Mouse (Mus musculus): Measurements from ENCODE around the gene Etnk1. TPM values are rescaled to one million over a fixed set of nuclear protein-coding genes. Genes with fewer than 3 reads are reported as not detected.

Gene Etnk1
- polyA plus RNA-seq, 1 experiment from 2014 or later, result 8.7 TPM

DNA sequence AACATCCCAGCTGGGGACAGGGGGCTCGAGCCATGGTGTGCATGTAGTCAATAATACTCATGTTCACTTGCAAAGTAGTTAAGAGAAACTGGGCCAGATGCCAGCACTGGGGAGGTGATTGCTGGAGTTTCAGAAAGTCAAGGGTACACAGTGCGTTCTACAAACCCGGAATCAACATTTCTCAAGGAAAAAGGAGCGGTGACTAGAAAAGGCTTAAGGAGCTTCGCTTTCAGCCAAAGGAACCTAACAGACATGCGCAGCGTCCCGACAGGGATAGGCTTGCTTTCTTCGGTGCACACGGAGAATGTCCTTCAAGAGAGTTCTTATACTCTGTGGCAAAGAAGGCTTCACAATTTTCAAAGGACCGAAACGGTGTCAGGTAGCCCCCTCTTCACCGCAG lies 12.1 kb upstream of the Etnk1 start:
- Histone ChIP-seq H3K27me3 (ENCODE audit: control insufficient read depth, insufficient read depth, low read depth, low read length) (no peaks in the 10 kb centered on the region), H3K36me3 (ENCODE audit: control insufficient read depth, insufficient read depth) (no peaks in the 10 kb centered on the region), H3K4me2 (ENCODE audit: low read depth, low read length) (no peak overlapping the region), H3K4me3 (ENCODE audit: low read depth, low read length) (no peak overlapping the region), H3K9me3 (replicated peaks; ENCODE audit: control insufficient read depth, low read length) (no peaks in the 10 kb centered on the region), H3K27ac (ENCODE audit: low read length) (no peak overlapping the region), H3K4me1 (ENCODE audit: control insufficient read depth, low read depth, low read length) (no peaks in the 10 kb centered on the region; the same call in none of the 2 replicates), H3K9ac (ENCODE audit: low read depth, low read length) (no peak overlapping the region)
- ATAC-seq (ENCODE audit: low read depth), result no peak
- 78% methylated on average over 13 of the region's 13 CpGs for WGBS (ENCODE audit: insufficient replicate concordance)

DNA sequence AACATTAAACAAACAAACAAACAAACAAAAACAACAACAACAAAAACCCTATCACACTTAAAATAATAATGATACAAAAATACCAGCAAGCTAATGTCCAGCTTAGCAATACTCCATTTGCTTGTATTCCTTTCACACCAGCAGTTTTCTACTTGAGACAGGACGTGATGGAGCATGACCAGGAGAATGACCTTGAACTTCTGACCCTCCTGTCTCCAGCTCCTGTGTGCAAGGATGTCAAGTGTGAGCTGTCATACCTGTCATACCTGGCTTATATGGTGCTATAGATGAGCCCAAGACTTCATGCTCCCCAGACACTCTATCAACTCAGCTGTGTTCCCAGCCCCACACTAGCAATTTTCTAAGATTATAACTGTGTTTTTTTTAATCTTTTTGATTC lies 11.0 kb upstream of the Etnk1 start:
- Histone ChIP-seq H3K27me3 (ENCODE audit: control insufficient read depth, insufficient read depth, low read depth, low read length) (no peaks in the 10 kb centered on the region), H3K9ac (ENCODE audit: low read depth, low read length) (no peak overlapping the region), H3K27ac (ENCODE audit: low read length) (no peak overlapping the region), H3K9me3 (replicated peaks; ENCODE audit: control insufficient read depth, low read length) (no peaks in the 10 kb centered on the region), H3K36me3 (ENCODE audit: control insufficient read depth, insufficient read depth) (no peaks in the 10 kb centered on the region), H3K4me1 (ENCODE audit: control insufficient read depth, low read depth, low read length) (no peaks in the 10 kb centered on the region; the same call in none of the 2 replicates), H3K4me3 (ENCODE audit: low read depth, low read length) (no peak overlapping the region), H3K4me2 (ENCODE audit: low read depth, low read length) (no peak overlapping the region)
- no peak for ATAC-seq (ENCODE audit: low read depth)
- WGBS (ENCODE audit: insufficient replicate concordance), result 68% methylated on average over 1 of the region's 1 CpGs

DNA sequence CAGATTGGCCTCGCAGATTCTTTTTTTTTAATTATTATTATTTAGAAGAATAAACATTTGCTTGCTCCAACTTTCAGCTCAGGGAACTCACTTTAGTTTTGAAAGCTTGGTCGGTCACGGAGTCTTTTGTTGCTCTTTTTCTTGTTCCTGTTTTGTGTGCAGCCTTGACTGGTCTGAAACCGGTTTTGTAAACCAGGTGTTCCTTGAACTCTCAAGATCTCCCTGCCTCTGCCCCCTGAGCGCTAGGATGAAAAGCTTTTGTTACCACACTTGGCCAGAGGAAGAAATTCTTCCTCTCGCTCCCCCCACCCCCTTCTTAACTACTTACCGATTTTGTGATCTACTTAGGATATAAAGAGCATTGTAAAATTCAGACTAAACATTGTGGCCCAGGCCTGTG lies 10.3 kb upstream of the Etnk1 start:
- 54% methylated on average over 7 of the region's 7 CpGs for WGBS (ENCODE audit: insufficient replicate concordance)
- no peak for ATAC-seq (ENCODE audit: low read depth)

GRCm38 (mm10) chr6:143157401-143157800 lies 9.6 kb upstream of the Etnk1 start:
- Histone ChIP-seq H3K4me2 (ENCODE audit: low read depth, low read length) (no peak overlapping the region), H3K36me3 (ENCODE audit: control insufficient read depth, insufficient read depth) (no peaks in the 10 kb centered on the region), H3K9ac (ENCODE audit: low read depth, low read length) (no peak overlapping the region), H3K27ac (ENCODE audit: low read length) (no peak overlapping the region), H3K27me3 (ENCODE audit: control insufficient read depth, insufficient read depth, low read depth, low read length) (no peaks in the 10 kb centered on the region), H3K4me3 (ENCODE audit: low read depth, low read length) (no peak overlapping the region), H3K4me1 (ENCODE audit: control insufficient read depth, low read depth, low read length) (no peaks in the 10 kb centered on the region; the same call in none of the 2 replicates), H3K9me3 (replicated peaks; ENCODE audit: control insufficient read depth, low read length) (no peaks in the 10 kb centered on the region)
- no peak for ATAC-seq (ENCODE audit: low read depth)
- WGBS (ENCODE audit: insufficient replicate concordance), result 66% methylated on average over 8 of the region's 8 CpGs

More for the DNA sequence above, 10.3 kb upstream of the Etnk1 start:
- no peaks in the 10 kb centered on the region; the same call in none of the 2 replicates for H3K4me1 ChIP-seq (ENCODE audit: control insufficient read depth, low read depth, low read length)
- no peaks in the 10 kb centered on the region for H3K27me3 ChIP-seq (ENCODE audit: control insufficient read depth, insufficient read depth, low read depth, low read length)
- no peak overlapping the region for H3K9ac ChIP-seq (ENCODE audit: low read depth, low read length)
- no peaks in the 10 kb centered on the region for H3K9me3 ChIP-seq (replicated peaks; ENCODE audit: control insufficient read depth, low read length)
- no peak overlapping the region for H3K27ac ChIP-seq (ENCODE audit: low read length)
- H3K4me2 ChIP-seq (ENCODE audit: low read depth, low read length), result no peak overlapping the region
- no peak overlapping the region for H3K4me3 ChIP-seq (ENCODE audit: low read depth, low read length)
- no peaks in the 10 kb centered on the region for H3K36me3 ChIP-seq (ENCODE audit: control insufficient read depth, insufficient read depth)

DNA sequence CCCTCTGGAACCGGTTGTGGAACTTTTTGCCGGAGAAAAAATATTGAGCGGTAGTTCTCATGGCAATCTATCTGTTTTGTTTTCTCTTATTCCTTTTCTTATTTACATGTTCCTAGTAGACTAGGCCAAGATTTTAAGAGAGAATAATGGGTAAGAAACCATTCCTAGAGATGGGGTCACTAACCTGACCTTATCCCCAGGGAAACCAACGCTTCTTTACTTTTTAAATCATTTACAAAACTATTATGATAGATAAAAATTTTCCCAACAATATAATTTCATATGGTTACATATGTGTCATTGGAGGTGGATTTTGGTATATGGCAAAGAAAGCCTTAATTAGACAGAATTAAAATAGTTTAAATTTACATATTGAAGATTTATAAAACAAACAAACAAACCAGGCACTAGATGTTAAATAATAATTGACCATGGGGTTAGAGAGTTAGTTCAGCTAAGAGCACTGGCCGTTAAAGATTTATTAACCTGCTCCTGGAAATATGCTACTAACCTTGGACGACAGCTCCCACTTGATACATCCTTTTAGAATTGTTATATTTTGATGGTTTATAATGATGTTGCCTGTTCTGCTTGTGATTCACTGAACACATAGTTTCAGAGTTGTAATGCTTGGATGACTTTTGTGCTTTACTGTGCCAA lies 6.3 kb upstream of the Etnk1 start:
- H3K4me3 ChIP-seq (ENCODE audit: low read depth, low read length), result no peak overlapping the region
- no peaks in the 10 kb centered on the region for H3K36me3 ChIP-seq (ENCODE audit: control insufficient read depth, insufficient read depth)
- H3K27ac ChIP-seq (ENCODE audit: low read length), result no peak overlapping the region
- H3K9me3 ChIP-seq (replicated peaks; ENCODE audit: control insufficient read depth, low read length), result no peaks in the 10 kb centered on the region
- WGBS (ENCODE audit: insufficient replicate concordance), result 81% methylated on average over 6 of the region's 6 CpGs
- no peak overlapping the region for H3K4me2 ChIP-seq (ENCODE audit: low read depth, low read length)
- H3K27me3 ChIP-seq (ENCODE audit: control insufficient read depth, insufficient read depth, low read depth, low read length), result no peaks in the 10 kb centered on the region
- no peak for ATAC-seq (ENCODE audit: low read depth)
- H3K4me1 ChIP-seq (ENCODE audit: control insufficient read depth, low read depth, low read length), result peaks cover 8% of the 10 kb centered on the region
- no peak overlapping the region for H3K9ac ChIP-seq (ENCODE audit: low read depth, low read length)

- H3K27me3 ChIP-seq (ENCODE audit: control insufficient read depth, insufficient read depth, low read depth, low read length), result no peaks in the 10 kb centered on the region
- H3K4me1 ChIP-seq (ENCODE audit: control insufficient read depth, low read depth, low read length), result peaks cover 16% of the 10 kb centered on the region
- no peak overlapping the region for H3K27ac ChIP-seq (ENCODE audit: low read length)
- H3K4me3 ChIP-seq (ENCODE audit: low read depth, low read length), result no peak overlapping the region
- no peak overlapping the region for H3K4me2 ChIP-seq (ENCODE audit: low read depth, low read length)
- no peaks in the 10 kb centered on the region for H3K36me3 ChIP-seq (ENCODE audit: control insufficient read depth, insufficient read depth)
- 41% methylated on average over 12 of the region's 12 CpGs for WGBS (ENCODE audit: insufficient replicate concordance)
- no peak overlapping the region for H3K9ac ChIP-seq (ENCODE audit: low read depth, low read length)
- no peak for ATAC-seq (ENCODE audit: low read depth)
- H3K9me3 ChIP-seq (replicated peaks; ENCODE audit: control insufficient read depth, low read length), result no peaks in the 10 kb centered on the region
Observed at GRCm38 (mm10) chr6:143162161-143162877, 4.7 kb upstream of the Etnk1 start.

DNA sequence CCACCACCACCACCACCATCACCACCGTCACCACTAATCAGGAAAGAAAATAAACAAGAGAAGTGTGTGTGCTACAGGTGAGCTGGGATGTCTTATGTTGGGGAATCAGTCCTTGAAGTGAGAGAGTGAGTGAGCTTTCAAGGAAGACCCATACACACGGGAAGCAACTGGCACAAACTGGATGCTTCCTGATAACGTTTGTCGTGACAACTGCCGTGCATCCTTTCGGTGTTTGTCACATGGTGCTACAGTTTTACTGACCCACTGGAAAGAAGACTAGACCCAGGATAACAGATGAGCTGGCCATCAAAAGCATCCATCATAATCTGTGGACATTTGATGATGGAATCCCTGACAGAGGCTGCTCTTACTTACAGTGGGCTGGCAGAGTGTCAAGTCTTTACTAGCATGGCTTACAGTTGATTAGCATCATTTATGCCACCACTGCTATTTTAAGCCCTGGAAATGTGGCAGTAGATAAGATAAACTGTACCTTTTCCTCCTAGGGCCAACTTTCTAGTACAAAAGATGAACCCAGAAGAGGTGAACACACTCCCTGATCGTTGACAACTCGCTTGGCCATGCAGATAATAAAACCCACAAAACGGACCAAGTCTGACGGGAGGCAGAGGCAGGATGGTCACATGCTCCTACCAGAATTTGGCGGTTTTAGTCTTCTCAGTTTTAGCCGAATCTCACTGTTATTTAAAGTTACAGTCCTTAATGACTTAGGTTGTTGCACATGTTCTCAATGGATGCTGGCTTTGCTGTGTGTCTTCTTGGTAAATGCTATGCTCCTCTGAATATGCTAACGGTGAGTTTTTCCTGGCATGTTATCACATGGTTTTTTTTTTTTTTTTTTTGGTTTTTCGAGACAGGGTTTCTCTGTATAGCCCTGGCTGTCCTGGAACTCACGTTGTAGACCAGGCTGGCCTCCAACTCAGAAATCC lies 2.8 kb upstream of the Etnk1 start:
- H3K4me1 ChIP-seq (ENCODE audit: control insufficient read depth, low read depth, low read length), result peaks cover 23% of the 10 kb centered on the region
- H3K4me3 ChIP-seq (ENCODE audit: low read depth, low read length), result no peak overlapping the region
- H3K9ac ChIP-seq (ENCODE audit: low read depth, low read length), result no peak overlapping the region
- no peak overlapping the region for H3K27ac ChIP-seq (ENCODE audit: low read length)
- peak overlapping the region; percentile 23 for H3K4me2 ChIP-seq (ENCODE audit: low read depth, low read length)
- WGBS (ENCODE audit: insufficient replicate concordance), result 18% methylated on average over 15 of the region's 15 CpGs
- H3K36me3 ChIP-seq (ENCODE audit: control insufficient read depth, insufficient read depth), result no peaks in the 10 kb centered on the region
- ATAC-seq (ENCODE audit: low read depth), result no peak
- no peaks in the 10 kb centered on the region for H3K27me3 ChIP-seq (ENCODE audit: control insufficient read depth, insufficient read depth, low read depth, low read length)
- no peaks in the 10 kb centered on the region for H3K9me3 ChIP-seq (replicated peaks; ENCODE audit: control insufficient read depth, low read length)

GRCm38 (mm10) chr6:143164906-143165255 lies 2.1 kb upstream of the Etnk1 start:
- Histone ChIP-seq H3K4me3 (ENCODE audit: low read depth, low read length) (no peak overlapping the region), H3K4me1 (ENCODE audit: control insufficient read depth, low read depth, low read length) (peaks cover 29% of the 10 kb centered on the region), H3K36me3 (ENCODE audit: control insufficient read depth, insufficient read depth) (no peaks in the 10 kb centered on the region), H3K4me2 (ENCODE audit: low read depth, low read length) (no peak overlapping the region), H3K9ac (ENCODE audit: low read depth, low read length) (no peak overlapping the region), H3K9me3 (replicated peaks; ENCODE audit: control insufficient read depth, low read length) (no peaks in the 10 kb centered on the region), H3K27me3 (ENCODE audit: control insufficient read depth, insufficient read depth, low read depth, low read length) (no peaks in the 10 kb centered on the region), H3K27ac (ENCODE audit: low read length) (no peak overlapping the region)
- WGBS (ENCODE audit: insufficient replicate concordance), result 65% methylated on average over 8 of the region's 8 CpGs
- no peak for ATAC-seq (ENCODE audit: low read depth)
